Mouse (Mus musculus): ENCODE data around the gene Eef2k. TPM values are rescaled to one million over a fixed set of nuclear protein-coding genes. Genes with fewer than 3 reads are reported as not detected.

The Eef2k gene
- total RNA-seq (2021) (10 to 100 TPM; 28.3 to 37.6 TPM), polyA plus RNA-seq (2012; rRNA removed) (16.6 and 17.1 TPM in 2 replicates)
- long read RNA-seq, full-length matches to known transcripts, result 26 of 30 reads
- long read RNA-seq, partial matches to known transcripts, result 0 of 30 reads
- long read RNA-seq, other reads (novel, unspliced or antisense), result 4 of 30 reads

DNA sequence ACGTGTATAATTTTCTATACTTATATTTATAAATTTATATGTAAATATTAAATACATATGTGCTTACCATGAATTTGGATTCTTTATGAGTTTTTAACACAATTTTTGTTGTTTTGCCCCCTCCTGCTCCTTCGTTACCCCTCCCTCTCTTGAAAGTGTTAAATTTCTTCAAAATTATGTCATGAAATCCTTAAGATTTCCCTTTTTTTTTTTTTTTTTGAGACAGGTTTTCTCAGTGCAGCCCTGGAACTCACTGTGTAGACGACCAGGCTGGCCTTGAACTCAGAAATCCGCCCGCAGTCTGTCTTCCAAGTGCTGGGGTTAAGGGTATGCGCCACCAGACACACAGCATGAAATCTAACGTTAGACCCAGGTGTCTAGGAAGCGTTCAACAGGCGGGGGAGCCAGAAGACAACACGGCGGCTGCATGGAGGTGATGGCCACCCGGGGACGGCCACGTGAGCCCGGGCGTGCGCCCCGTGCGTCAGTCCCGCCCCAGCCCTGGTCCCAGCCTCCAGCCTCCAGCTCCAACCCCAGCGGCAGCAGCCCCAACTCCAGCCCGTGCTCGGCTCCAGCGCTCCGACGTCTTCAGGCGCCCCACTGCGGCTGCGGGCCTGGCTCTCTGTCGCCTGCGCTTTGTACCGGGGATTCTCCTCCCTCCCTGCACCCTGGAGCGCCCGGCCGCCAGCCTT, at the start of gene Eef2k:
Gene Eef2k (plus strand): TSS at position 487 of the 692 bp plus-strand sequence.
- DNase-seq, result peak; percentile 95

DNA sequence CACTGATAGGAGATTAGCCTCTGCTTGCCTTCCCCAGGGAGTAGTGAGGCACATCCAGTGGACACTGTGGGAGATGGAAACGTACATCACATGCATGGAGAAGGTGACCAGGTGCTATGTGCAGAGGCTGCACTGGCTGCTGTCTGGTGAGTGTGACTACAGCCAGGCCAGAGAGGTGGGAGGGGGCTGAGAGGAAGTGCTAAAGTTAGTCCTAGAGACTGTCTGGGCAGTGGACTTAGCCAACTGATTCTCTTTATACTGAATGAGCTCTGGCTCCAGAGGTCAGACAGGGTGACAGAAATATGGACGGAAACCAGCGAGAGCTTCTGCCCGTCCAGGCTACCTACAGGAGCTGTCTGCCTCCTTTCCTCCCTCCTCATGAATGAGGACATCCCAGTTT, 47.1 kb upstream of the Eef2k start:
- no peak for DNase-seq

DNA sequence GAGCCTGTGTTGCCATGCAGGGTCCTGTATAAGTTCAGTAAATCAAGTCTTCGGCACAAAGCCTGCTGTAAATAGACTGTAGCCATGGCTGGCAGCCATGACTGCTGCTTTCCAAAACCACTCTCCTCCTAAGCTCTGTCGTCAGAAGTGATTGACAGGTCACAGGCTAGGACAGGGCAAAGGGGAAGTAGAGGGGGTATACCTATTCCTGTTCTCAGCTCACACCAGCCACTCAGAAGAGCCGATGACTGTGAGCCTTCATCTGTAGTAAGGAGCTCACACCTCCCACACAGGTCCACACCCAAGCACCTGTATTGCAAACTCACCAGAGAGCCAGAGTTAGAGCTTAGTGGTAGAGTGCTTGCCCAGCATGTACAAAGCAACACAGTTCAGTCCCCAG, 46.3 kb upstream of the Eef2k start:
- DNase-seq, result no peak

DNA sequence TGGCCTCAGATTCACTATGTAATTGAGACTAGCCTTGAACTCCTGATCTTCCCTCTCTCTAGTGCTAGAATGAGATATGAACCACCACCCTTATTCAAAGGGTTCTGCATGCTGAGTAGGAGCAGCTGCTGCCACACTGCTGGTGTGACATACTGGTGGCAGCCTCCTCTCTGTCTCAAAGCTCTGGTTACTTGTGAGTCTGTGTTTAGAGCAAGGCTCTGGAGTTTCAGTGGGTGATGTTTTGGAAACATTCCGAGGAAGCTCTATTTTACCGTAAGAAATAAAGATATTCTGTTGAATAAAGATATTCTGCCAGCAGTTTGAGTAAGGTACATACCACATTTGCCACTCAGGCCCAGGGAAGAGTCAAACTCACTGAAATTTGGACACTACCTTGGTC, 39.4 kb upstream of the Eef2k start:
- DNase-seq, result no peak

DNA sequence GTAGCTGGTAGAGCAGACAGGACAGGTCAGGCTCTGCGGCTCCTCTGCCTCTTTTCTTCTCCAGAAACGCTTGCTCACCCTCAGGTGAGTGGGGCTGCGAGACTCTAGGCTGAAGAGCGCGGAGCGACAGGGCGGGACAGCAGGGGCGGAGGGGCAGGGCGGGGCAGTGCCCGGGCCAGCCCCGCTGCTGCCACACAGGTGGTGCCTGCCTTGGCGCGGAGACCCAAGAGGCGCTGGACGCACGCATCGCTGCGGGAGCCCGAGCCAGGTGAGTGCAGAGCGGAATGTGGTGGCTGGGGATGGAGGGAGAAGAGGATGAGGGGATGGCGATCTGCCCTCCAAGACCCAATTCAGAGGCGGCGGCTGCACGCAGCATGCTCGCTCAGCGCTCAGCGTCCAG, 32.9 kb upstream of the Eef2k start:
- DNase-seq, result no peak

DNA sequence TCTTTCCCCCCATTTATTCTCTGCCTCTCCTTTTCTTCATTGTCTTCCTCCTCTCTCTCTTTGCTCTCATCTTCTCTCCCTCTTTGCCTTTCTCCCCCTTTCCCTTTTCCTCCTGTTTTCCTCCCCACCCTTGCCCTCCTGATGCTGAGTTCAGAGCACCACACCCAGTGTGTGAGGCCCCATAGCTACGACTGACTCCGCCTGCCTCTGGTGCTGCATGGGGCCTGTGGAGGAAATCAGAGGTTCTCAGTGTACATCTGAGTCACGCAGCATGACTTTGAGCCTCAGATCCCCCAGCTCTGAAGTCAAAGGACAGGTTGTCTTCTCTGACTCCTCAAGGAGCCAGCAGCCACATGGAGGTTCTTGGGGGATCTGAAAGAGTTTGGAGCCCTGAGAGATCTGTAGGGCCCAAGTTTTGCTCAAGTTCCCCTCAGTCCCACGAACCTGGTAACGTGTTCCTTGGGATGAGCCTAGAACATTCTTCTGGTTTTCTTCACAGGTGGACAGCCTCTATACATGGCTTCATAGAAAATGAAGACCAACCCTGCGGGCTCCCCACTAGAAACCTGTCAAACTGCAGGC, 30.7 kb upstream of the Eef2k start, which contains the start of gene Gm5737:
Gene Gm5737 (plus strand): TSS at position 532 of the 582 bp plus-strand sequence.
- no peak for DNase-seq

DNA sequence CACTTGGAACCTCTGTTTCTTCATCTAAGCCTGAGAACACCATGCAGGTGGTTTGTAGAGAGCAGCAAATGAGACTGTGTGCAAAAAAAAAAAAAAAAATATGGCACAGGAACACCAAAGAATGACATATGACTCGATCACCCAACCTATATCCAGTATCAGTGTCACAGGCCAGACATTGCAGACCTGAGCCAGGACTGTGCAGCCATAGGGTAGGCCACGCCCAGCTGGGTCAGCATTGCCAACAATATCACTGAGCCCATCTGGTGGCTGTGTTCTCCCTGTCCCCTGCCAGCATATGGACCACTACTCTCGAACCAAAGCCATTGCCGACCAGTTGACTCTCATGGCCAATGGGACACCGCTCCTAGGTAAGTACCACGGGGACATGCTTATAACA, 25.1 kb upstream of the Eef2k start:
- DNase-seq, result no peak

DNA sequence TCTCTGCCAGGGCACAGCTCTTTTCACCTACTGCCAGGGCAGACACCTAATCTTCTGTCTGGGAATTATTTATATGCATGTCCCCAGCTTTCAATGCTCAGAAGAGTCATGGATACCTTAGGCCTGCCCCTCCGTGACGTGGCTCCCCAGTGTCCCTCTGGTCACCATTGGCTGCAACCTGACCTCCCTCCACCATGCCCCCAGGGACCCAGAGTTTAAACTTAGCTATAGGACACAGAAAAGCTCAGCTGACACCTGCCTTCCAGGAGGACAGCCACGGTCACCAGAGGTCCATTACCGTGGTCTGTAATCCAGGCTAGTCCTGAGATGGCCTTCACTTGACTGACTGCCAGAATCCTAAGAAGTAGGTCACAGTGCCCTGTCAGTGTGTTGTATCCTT, 23.2 kb upstream of the Eef2k start:
- no peak for DNase-seq

DNA sequence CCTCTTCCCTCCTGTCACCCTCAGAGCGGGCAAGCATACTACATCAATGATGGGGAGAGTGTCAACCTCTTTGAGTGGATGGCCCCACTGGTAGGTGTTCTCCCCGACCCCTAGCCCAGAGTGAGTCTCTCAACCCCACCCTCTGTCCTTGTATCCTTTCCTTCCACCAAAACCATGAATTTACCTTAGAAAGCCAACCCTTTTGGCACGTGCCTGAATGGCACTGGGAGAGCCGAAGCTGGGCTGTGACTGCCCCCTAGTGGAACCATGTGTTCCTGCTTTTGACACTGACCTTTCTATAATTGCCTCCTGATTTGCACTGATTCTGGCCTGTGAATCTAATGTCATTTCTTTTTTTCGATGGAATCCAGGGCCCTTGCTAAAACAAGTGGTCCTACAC, 19.4 kb upstream of the Eef2k start:
- peak; percentile 68 for DNase-seq

DNA sequence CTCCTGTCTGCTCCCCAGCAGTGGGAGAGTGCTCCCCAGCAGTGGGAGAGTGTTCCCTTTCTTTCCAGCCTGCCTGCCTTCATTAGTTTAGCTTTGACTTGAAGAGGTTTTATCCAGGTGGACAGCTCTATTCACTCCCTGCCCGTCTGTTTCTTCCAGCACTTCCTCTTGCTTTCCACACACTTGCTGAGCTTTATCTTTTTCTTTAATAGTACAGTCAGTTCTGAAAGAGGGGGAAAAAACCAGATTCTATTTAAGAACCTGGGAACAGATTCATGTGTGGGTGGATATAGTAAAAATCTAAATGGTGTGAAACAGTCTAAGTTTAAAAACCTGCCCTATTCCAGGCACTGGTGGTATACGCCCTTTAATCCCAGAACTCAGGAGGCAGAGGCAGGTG, 17.5 kb upstream of the Eef2k start:
- DNase-seq, result no peak

DNA sequence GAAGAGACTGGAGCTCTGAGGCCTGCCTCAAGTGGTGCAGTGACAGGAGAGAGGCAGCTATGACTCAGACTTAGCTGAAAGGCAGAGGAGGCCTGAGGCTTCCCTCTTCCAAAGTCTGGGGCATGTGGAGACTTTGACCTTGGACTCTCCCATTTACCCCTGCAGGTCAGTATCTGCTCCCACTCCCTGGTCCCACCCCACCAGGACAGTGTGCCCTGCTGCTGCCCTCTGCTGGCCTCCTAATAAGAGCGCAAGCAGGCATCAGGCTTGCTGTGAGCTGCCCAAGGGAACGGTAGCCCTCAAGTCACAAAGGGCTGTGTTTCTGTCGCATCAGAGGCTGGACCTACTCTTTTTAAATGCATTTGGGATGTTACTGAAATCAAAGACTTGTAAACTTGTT, 16.2 kb upstream of the Eef2k start:
- peak; percentile 49 for DNase-seq

DNA sequence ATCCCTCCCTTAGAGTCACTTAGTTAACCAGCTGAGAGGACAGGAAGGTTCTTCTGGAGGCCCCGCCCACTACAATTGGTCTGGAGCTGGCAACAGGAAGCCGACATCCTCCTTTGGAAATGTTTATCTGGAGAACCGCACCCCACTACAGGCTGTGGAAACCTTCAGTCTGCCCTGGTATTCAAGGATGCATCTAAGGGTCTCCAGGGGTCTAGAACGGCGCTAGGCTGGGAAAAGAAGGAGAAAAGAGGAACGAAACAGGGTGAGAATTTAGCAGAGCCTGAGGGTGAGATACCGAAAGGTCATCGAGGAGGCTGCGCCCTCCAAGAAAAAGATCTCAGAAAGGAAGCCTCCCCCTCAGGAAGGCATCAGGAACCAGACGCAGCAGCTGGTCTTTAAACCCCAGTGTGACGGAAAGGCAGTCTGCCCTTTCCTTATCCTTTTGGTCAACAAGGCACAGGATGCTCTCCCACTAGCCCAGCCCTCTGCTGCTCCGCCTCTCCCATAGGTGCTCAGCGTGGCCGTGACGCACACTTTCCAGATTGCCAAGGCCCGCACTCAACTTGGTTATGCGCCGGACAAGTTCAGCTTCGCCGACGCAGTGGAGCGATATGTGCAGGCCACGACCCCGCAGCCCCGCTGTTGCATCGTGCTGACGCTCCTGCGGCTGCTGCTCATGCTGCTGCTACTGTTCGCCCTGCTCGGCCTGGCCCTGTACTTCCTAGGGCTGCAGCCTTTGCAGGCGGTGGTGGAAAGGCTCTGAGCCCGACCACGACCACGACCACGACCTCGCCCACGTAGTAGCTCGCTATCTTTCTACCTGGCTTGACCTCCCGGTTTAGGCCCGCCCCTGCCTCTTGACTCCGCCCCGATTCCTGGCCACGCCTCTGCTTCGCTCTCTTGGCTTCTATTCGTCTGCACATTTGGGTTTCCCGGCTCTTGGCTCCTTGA, 11.9 kb upstream of the Eef2k start:
- DNase-seq, result peak; percentile 81

DNA sequence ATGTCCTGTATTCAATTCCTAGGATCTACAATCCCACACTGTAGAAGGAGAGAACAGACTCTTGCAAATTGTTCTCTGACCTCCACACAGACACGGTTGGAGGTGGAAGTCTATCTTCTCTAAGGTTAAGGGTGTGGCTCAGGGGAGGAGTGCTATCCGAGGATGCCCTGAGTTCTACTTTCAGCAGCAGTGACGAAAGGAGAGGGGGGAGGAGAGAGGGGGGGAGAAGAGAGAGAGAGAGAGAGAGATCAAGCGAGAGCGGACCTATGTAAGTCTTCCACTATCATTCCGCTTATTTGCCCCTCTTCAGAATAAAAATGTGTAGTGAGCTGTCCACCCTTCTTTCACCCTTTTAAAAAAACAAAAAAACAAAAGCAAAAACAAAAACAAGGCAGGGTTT, 8.2 kb upstream of the Eef2k start:
- no peak for DNase-seq

DNA sequence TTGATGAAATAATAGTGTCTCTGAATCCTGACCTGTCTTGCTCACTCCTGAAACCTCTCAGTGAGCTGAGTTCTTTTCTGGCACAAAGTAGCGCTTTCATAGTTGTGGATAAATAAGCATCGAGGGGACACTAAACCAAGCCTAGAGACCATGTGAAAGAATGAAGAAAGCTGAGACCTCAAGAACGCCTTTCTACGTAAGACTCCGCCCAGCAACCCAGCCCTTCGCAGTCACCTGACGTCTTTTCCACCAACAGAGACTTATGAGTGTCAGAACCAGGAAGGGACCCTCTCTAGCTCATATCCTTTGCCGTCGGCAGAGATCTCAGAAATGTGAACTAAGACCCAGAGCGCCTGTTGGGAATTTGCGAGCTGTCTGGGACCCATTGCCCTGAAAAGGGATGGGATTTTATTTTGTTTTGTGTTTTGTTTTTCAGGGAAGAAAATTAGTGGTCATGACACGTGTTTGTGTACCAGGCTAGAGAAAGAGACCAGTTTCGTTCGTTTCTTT, 7.7 kb upstream of the Eef2k start:
- DNase-seq, result peak; percentile 82

DNA sequence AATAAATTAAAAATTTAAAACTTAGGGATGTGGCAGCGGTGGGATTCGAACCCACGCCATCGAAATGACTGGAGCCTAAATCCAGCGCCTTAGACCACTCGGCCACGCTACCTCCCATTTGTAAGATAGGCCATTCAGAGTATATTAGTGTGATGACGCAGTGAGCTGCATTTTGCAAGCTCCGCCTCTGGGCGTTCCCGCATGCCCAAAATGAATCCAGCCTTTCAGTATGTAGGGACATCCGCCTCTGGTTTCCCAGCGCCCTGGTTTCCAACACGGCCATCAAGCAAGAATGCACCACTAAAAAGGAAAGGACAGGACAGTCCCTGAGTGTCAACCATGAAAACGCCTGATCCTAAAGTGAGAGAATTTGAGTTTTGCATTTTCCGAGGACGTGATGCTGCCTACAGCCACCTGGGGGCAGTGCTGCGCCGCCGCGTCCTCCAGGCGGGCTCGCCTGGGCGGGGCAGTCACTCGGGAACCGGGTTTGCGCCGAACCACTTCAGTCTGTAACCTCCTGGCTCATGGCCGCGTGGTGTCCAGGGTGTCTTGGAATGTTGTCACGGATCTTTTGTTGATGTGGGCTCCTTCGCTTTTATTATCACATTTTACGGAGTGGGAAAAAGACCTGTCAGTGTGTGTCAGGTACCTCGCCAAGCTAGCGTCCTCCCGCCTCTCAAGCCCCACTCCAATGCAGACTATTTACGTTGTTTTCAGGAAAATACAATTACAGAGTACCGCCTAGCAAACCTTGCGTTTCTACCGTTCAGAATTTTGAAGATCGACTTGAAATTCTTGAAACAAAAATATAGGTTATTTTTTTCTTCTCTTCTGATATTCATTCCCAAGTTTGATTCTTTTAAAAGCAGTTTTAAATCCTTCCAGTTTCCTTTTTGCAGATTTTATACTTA, 6.9 kb upstream of the Eef2k start:
- DNase-seq, result peak; percentile 94

DNA sequence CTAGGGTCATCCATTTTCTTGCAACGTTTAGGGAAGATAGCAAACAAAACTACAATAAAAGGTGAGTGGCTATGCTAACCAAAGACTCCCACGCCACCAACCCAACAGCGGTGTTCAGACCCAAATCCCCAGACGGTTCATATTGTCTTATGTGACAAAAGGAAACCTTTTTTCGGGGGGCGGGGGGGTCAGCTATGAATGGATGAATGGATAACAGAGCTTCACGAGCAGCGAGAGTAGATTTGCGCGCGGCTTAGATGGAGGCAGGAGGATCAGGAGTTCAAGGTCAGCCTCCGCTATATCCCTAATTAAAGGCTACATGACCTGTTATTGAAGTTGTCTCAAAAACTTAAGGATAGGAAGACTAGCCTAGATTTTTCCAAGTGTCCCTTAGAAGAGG, 6.3 kb upstream of the Eef2k start:
- DNase-seq, result no peak

DNA sequence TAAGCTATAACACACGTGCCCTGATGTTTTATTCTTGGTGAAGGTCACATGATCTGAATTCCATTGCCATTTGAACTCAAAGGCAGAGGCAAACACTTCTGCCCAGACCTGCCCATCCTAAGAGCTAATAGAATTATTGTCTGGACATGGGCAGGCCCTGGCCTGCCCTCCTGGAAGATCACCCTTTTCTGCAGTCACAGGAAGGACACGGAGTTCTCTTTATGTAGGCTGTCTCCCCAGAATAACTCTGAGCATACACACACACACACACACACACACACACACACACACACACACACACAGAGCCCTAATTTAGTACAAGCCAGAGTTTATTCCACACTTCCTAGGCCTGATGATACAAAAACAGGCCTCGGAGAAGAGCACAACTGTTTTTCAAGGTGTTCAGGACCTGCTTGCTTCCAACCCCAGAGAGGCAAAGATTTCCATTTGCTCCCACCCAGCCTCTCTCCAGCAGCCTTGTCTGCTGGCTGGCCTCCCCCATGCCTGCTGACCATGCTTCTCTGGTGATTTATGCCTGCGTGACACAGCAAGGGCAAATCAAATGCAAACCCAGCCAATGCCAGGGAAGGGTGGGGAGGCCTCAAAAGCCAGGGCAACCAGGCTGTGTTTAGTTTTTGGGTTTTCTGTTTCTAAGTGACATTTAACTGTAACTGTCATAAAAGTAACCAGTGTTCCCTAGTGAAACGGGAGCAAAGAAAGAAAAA, 4.0 kb upstream of the Eef2k start:
- DNase-seq, result peak; percentile 92

DNA sequence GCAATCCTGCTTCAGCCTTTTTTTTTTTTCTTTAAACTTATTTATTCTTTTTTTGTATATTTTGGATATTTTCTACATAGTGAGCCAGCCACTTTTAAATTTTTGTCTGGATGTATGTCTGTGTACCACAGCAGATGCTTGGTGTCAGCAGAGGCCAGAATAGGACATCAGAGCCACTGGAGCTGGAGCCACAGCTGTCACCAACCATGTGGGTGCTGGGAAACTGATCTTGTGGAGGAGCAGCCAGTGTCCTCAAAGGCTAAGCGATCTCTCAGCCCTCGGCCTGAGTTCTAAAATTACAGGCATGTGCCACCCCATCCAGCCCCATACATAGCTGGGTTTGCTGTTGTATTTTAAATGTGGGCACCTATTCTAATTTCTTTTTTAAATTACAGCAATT, 2.8 kb upstream of the Eef2k start:
- no peak for DNase-seq

DNA sequence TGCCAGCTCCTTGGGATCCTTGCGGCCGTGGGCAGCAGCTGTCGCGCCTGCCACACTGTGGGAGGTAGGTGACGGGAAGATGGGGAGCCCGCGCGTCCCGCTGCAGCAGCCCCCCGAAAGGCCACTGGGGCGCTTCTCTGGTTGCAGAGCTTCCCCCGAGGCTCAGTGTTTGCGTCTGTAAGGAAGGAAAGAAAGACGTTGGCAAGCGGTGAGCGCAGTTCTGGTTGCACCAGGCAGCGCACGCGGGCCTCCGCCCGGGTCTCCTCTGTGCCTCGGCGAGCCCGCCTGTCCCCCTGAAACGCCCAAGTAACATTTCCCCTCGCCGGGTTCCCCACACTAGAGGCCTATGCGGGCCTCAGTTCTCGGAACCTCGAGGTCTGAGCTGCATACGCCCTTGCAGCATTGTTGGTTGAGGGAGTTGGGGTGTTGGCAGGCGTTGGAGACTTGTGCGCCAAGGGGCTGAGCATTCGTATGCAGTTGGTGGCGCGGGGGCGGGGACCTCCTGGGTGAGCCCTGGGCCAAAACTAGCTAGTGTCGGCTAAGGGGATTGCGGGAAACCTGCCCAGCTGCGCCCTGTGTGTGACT, 498 bp downstream of the Eef2k start:
- DNase-seq, result peak; percentile 90

DNA sequence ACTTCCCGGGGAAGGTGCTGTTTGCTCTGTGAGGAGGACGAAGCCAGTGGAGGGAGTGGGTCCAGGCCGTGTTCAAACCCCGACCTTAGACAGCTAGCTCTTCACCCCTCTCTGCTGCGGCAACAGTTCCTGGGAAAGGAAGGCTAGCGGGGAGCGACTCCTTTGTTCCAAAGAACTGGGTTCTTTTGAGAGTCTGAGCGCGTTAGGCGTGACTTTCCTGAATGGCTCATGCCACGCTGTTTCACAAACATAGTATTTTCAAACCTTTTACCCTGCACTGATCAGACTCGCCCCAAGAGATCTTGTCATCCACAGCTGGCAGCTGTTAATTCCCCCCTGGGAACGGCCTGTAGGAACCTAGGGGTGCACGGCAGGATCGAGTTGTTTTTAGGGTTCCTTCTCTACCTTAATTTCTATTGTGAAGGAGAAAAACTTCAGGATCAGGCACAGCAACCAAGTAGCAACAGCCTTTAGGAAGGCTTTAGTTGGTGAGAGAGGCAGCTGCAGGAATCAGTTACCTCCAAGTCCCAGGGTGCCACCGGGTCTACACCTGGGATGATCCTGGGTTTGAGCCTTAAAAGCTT, 1.3 kb downstream of the Eef2k start:
- DNase-seq, result peak; percentile 29
